Mouse (Mus musculus): ENCODE measurements at regions not wholly inside any gene's neighbourhood (a gene's known extent, or its start where the extent isn't known, plus 50 kb on each side); places are given as distances from the start of the nearest gene placed in this dataset.

GRCm38 (mm10) chr7:111163321-111163720 is 80.5 kb upstream of the Eif4g2 start:
- no peak for TF ChIP-seq CTCF (IDR thresholded peaks at IDR 0.05; ENCODE audit: insufficient read depth, low read length)
- TF ChIP-seq POLR2A (IDR thresholded peaks at IDR 0.05; ENCODE audit: borderline replicate concordance, extremely low read depth, low read depth, low read length), result no peak
